Comparison of ENCODE assay signal across 8 mouse cellular contexts in genomic region chr16:38341396-38342324, GRCm38 (mm10). TPM values are rescaled to one million over a fixed set of nuclear protein-coding genes. Genes with fewer than 3 reads are reported as not detected.
A peak's percentile ranks its signal among the peaks of the same experiment; 100 is the strongest.
DNase-seq lines count a peak whose midpoint lies in the region; ATAC-seq lines count a peak whose summit lies in the region.

TSS of gene Maats1 (minus strand) at chr16:38342143.

- H3K9me3 ChIP-seq in hindbrain, embryonic 10.5 days = no peaks in the 10 kb centered on the region
- no peaks in the 10 kb centered on the region for H3K9me3 ChIP-seq in lung, embryonic 15.5 days

- H3K4me3 ChIP-seq in hindbrain, embryonic 10.5 days = peak within 1 kb of the TSS; percentile 56
- H3K4me3 ChIP-seq in lung, embryonic 15.5 days = peak within 1 kb of the TSS; percentile 36

- no peaks in the 10 kb centered on the region for H3K36me3 ChIP-seq in hindbrain, embryonic 10.5 days
- H3K36me3 ChIP-seq in lung, embryonic 15.5 days = no peaks in the 10 kb centered on the region

- DNase-seq in R1 (ENCODE audit: low read depth, low spot score) = peak; percentile 94
- peak; percentile 69 to 75 for DNase-seq in cerebellum, postnatal 14 days
- DNase-seq in frontal cortex, postnatal 10 days (ENCODE audit: low spot score in 2 of 2) = peak; percentile 44 to 68
- peak; percentile 92 for DNase-seq in hindbrain, embryonic 10.5 days (ENCODE audit: low spot score)
- peak; percentile 62 to 73 for DNase-seq in layer of hippocampus, postnatal 10 days (ENCODE audit: low spot score in 2 of 2)
- DNase-seq in thymus, postnatal 0 days (ENCODE audit: low spot score) = peak; percentile 54

- H3K4me2 ChIP-seq in lung, embryonic 15.5 days = peak within 1 kb of the TSS; percentile 71

- peak; percentile 83; the same call in 1 of the 2 replicates for ATAC-seq in lung, embryonic 15.5 days (ENCODE audit: borderline replicate concordance, extremely low read depth, low FRiP score, low TSS enrichment)
- 0 out of 2 replicates have a peak, but pooled peaks have one; percentile 44 for ATAC-seq in neutrophil, adult 5-6 weeks (ENCODE audit: extremely low read depth, insufficient number of reproducible peaks, low FRiP score, poor library complexity, severe bottlenecking)

- no peaks in the 10 kb centered on the region for H3K27me3 ChIP-seq in hindbrain, embryonic 10.5 days (ENCODE audit: insufficient read depth, poor library complexity, severe bottlenecking)
- no peaks in the 10 kb centered on the region for H3K27me3 ChIP-seq in lung, embryonic 15.5 days

- H3K9ac ChIP-seq in lung, embryonic 15.5 days = peak within 1 kb of the TSS; percentile 29; the same call in 1 of the 2 replicates

- H3K4me1 ChIP-seq in hindbrain, embryonic 10.5 days (replicated peaks) = peaks cover 14% of the 10 kb centered on the region
- H3K4me1 ChIP-seq in lung, embryonic 15.5 days = peaks cover 13% of the 10 kb centered on the region

- peak within 1 kb of the TSS; percentile 81 for H3K27ac ChIP-seq in hindbrain, embryonic 10.5 days
- no peak within 1 kb of the TSS for H3K27ac ChIP-seq in lung, embryonic 15.5 days

- 8% methylated on average over 30 of the region's 30 CpGs for WGBS in hindbrain, embryonic 10.5 days
- 10% methylated on average over 30 of the region's 30 CpGs for WGBS in lung, embryonic 15.5 days

RNA-seq across cellular contexts. Expression of gene Maats1, which starts in this region (rescaled TPM):
- 0.60 and 2.0 TPM in 2 replicates for polyA plus RNA-seq in hindbrain, embryonic 10.5 days (2016; fragmentation: Nextera tagmentation; extraction: Ambion mirVana)
- 1 to 10 TPM; 1.7 to 1.8 TPM for total RNA-seq in layer of hippocampus, postnatal 10 days (2021)
- polyA plus RNA-seq in lung, embryonic 15.5 days (2015; fragmentation: Nextera tagmentation; extraction: Ambion mirVana) = 0.65 and 0.69 TPM in 2 replicates
- 0.25 TPM in 1 of 2 replicates, not detected in the other for total RNA-seq in neutrophil, adult 5-6 weeks (2017)
- polyA plus RNA-seq in thymus, postnatal 0 days (2015; fragmentation: Nextera tagmentation; extraction: Ambion mirVana) = 0.10 and 0.20 TPM in 2 replicates

Comparison
In these comparisons a context has a peak if more than half of its experiments do, and no peak if none do; other contexts are left out.
1. Peak in ATAC-seq, H3K4me3 ChIP-seq, H3K9ac ChIP-seq and H3K4me2 ChIP-seq in lung, embryonic 15.5 days; RNA of the gene not detected or under 1 TPM.
2. Peak in ATAC-seq in neutrophil, adult 5-6 weeks; RNA of the gene not detected or under 1 TPM.
3. Peak in DNase-seq in thymus, postnatal 0 days; RNA of the gene not detected or under 1 TPM.